9 mouse cellular contexts compared by ENCODE assay signal in genomic region chr6:6884897-6885296, GRCm38 (mm10). TPM values are rescaled to one million over a fixed set of nuclear protein-coding genes. Genes with fewer than 3 reads are reported as not detected.
A peak's percentile ranks its signal among the peaks of the same experiment; 100 is the strongest.
DNase-seq lines count a peak whose midpoint lies in the region; ATAC-seq and TF ChIP-seq lines count a peak whose summit lies in the region.
"Had no signal": no experiment of that assay in that cellular context is flagged by ENCODE, and none has a peak within 500 bp of the region (broad histone marks: within the 10 kb centered on the region; RNA-seq: fewer than 3 reads in every experiment).

No protein-coding gene starts in this region.

- DNase-seq in left cerebral cortex, adult 2 months (ENCODE audit: extremely low spot score in 1 of 2, low spot score in 2 of 2), result peak; percentile 65
- no peak for DNase-seq in left cerebral cortex, adult 9 months (ENCODE audit: low spot score in 2 of 2)
- peak; percentile 54 for DNase-seq in R1 (ENCODE audit: low read depth, low spot score)
- DNase-seq in embryonic facial prominence, embryonic 10.5 days (ENCODE audit: low spot score), result peak; percentile 85
- peak; percentile 85 for DNase-seq in hindbrain, embryonic 14.5 days (ENCODE audit: low spot score)
- peak; percentile 53 to 63 for DNase-seq in lung, postnatal 4 days
- peak; percentile 22 for DNase-seq in yolk sac, embryonic 10.5 days (ENCODE audit: low spot score)
- DNase-seq in frontal cortex, postnatal 36 days (ENCODE audit: low spot score in 2 of 2), result no peak

- TF ChIP-seq CTCF in left cerebral cortex, adult 2 months (IDR thresholded peaks at IDR 0.05), result peak; percentile 79

- intact Hi-C loops in left cerebral cortex, adult 2 months (cut with DNase I), result loop anchor here (1.0 to 10.0 kb wide), 4 partner anchors 670 to 1026 kb away; partner anchors contain the start of gene Slc25a13

- no peaks in the 10 kb centered on the region for H3K9me3 ChIP-seq in embryonic facial prominence, embryonic 10.5 days
- no peaks in the 10 kb centered on the region for H3K9me3 ChIP-seq in hindbrain, embryonic 14.5 days (ENCODE audit: control insufficient read depth, low read length)

- no peaks in the 10 kb centered on the region for H3K36me3 ChIP-seq in embryonic facial prominence, embryonic 10.5 days (replicated peaks)
- H3K36me3 ChIP-seq in hindbrain, embryonic 14.5 days (replicated peaks; ENCODE audit: control insufficient read depth, insufficient read depth), result no peaks in the 10 kb centered on the region

- peak; percentile 63; the same call in 1 of the 2 replicates for ATAC-seq in hindbrain, embryonic 14.5 days (ENCODE audit: low FRiP score)

- no peak overlapping the region for H3K9ac ChIP-seq in hindbrain, embryonic 14.5 days

- H3K4me3 ChIP-seq in left cerebral cortex, adult 2 months, result no peak overlapping the region
- H3K4me3 ChIP-seq in embryonic facial prominence, embryonic 10.5 days, result no peak overlapping the region
- no peak overlapping the region for H3K4me3 ChIP-seq in hindbrain, embryonic 14.5 days (replicated peaks; ENCODE audit: low read length)
- H3K4me3 ChIP-seq: myocyte had no signal

- 3% methylated on average over 12 of the region's 12 CpGs for WGBS in embryonic facial prominence, embryonic 10.5 days
- 3% methylated on average over 12 of the region's 12 CpGs for WGBS in hindbrain, embryonic 14.5 days

- no peak overlapping the region for H3K27ac ChIP-seq in left cerebral cortex, adult 2 months
- H3K27ac ChIP-seq in embryonic facial prominence, embryonic 10.5 days (replicated peaks), result no peak overlapping the region
- no peak overlapping the region for H3K27ac ChIP-seq in hindbrain, embryonic 14.5 days

- H3K27me3 ChIP-seq in embryonic facial prominence, embryonic 10.5 days (replicated peaks; ENCODE audit: low read depth, poor library complexity, severe bottlenecking), result peaks cover 52% of the 10 kb centered on the region
- peaks cover 50% of the 10 kb centered on the region for H3K27me3 ChIP-seq in hindbrain, embryonic 14.5 days (ENCODE audit: control insufficient read depth, insufficient read depth, low read length)

- H3K4me2 ChIP-seq in hindbrain, embryonic 14.5 days (replicated peaks), result no peak overlapping the region

- H3K4me1 ChIP-seq in embryonic facial prominence, embryonic 10.5 days, result peaks cover 28% of the 10 kb centered on the region
- peaks cover 8% of the 10 kb centered on the region for H3K4me1 ChIP-seq in hindbrain, embryonic 14.5 days (replicated peaks; ENCODE audit: control insufficient read depth, insufficient read depth, low read length)

RNA-seq across cellular contexts. Expression of gene Dlx5, which starts 3.0 kb away (rescaled TPM):
- total RNA-seq in left cerebral cortex, adult 2 months (2021), result 1 to 10 TPM; 5.6 to 8.9 TPM
- 75.5 and 92.2 TPM in 2 replicates for polyA plus RNA-seq in embryonic facial prominence, embryonic 10.5 days (2016; fragmentation: Nextera tagmentation; extraction: Ambion mirVana)
- not detected in 2 replicates for polyA plus RNA-seq in hindbrain, embryonic 14.5 days (2014; fragmentation: Nextera tagmentation; extraction: Ambion mirVana)
- polyA plus RNA-seq: myocyte had no signal

RNA-seq across cellular contexts. Expression of gene Dlx6, which starts 21.8 kb away (rescaled TPM):
- total RNA-seq in left cerebral cortex, adult 2 months (2021), result 10 to 100 TPM in 1 of 2 experiments, 1 to 10 TPM in 1; 9.1 to 11.1 TPM
- 4.9 and 5.9 TPM in 2 replicates for polyA plus RNA-seq in embryonic facial prominence, embryonic 10.5 days (2016; fragmentation: Nextera tagmentation; extraction: Ambion mirVana)
- polyA plus RNA-seq in hindbrain, embryonic 14.5 days (2014; fragmentation: Nextera tagmentation; extraction: Ambion mirVana), result not detected in 2 replicates
- polyA plus RNA-seq: myocyte had no signal

Comparison
In these comparisons a context has a peak if more than half of its experiments do, and no peak if none do; other contexts are left out.
1. DNase-seq: peak in left cerebral cortex, adult 2 months (2 of 2), R1 (single experiment), embryonic facial prominence, embryonic 10.5 days (single experiment), hindbrain, embryonic 14.5 days (single experiment), lung, postnatal 4 days (2 of 2) and yolk sac, embryonic 10.5 days (single experiment); none in left cerebral cortex, adult 9 months (0 of 2) and frontal cortex, postnatal 36 days (0 of 2).
2. RNA of gene Dlx5, which starts 3.0 kb away (polyA plus RNA-seq): 75.5 to 92.2 TPM in embryonic facial prominence, embryonic 10.5 days; not detected in hindbrain, embryonic 14.5 days; every median in the first group is over 10 times any median in the second.